Mouse (Mus musculus): ENCODE data around the gene Eif1ad. TPM values are rescaled to one million over a fixed set of nuclear protein-coding genes. Genes with fewer than 3 reads are reported as not detected.

The Eif1ad gene
- polyA plus RNA-seq, 1 experiment from 2014 or later, result 99.4 TPM

DNA sequence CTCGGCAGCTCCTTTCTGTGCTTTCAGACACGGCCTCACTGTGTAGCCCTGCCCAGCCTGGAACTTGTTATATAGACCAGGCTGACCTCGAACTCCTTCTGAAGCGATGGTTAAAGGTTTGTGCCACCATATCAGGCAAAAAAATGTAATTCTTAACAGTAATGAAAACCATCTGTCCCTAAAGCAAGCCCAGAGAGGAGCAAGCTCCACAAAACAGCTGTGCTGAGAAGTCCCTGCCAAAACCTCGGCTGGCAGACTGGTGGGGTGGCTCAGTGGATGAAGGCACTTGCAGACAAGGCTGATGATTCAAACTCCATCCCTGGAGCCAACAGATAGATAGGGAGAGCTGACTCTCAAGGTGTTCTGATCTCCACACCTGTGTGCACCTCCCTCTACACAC, 42.5 kb downstream of the Eif1ad start:
- Histone ChIP-seq H3K4me3 (no peak overlapping the region), H3K36me3 (peaks cover 5% of the 10 kb centered on the region; the same call in 1 of the 2 replicates), H3K27me3 (ENCODE audit: low read depth, poor library complexity, severe bottlenecking) (no peaks in the 10 kb centered on the region), H3K9me3 (replicated peaks) (no peaks in the 10 kb centered on the region), H3K4me1 (peaks cover 27% of the 10 kb centered on the region), H3K27ac (no peak overlapping the region; the same call in 1 of the 2 replicates)
- 65% methylated on average over 5 of the region's 5 CpGs for WGBS
- DNase-seq (ENCODE audit: low spot score), result no peak

DNA sequence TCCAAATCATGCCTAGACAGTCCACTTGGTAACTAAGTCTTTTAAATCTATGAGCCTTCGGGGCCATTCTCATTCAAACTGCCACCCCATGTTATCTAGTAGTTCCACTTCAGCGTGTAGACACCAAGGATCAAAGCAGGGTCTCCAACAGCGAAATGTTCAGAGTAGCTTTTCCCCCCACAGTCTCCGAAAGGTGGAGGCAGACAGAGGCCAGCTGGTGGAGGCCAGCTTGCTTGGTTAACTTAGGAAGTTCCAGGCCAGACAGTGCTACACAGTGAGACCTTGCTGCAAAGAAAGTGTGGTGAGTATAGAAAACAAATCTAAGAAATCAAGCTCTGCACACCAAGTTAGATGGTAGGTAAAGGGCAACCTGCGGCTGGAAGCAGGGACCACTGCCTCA, 44.1 kb downstream of the Eif1ad start:
- Histone ChIP-seq H3K4me1 (peaks cover 26% of the 10 kb centered on the region), H3K4me3 (no peak overlapping the region), H3K27ac (no peak overlapping the region), H3K27me3 (ENCODE audit: low read depth, poor library complexity, severe bottlenecking) (no peaks in the 10 kb centered on the region), H3K9me3 (replicated peaks) (no peaks in the 10 kb centered on the region), H3K36me3 (peaks cover 5% of the 10 kb centered on the region; the same call in 1 of the 2 replicates)
- no peak for DNase-seq (ENCODE audit: low spot score)
- 87% methylated on average over 5 of the region's 5 CpGs for WGBS

DNA sequence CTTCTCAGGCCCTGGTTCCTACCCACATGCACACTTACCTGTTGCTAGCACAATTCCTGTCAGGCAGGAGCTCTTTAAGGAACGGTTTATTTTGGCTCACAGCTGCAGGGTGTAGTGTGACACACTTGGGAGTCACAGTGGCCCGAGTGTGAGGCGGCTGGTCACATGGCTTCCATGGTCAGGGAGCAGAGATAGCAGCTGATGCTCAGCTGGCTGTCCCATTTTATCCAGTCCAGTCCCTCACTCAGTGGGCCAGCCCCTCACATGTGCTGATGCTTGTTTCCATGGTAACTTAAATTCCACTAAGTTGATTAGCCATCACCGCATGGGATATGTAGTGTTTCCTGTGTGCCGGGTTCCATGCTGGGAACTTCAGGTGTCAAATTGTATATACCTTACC, 45.4 kb downstream of the Eif1ad start:
- H3K4me1 ChIP-seq, result peaks cover 20% of the 10 kb centered on the region
- peaks cover 8% of the 10 kb centered on the region; the same call in 1 of the 2 replicates for H3K36me3 ChIP-seq
- H3K4me3 ChIP-seq, result no peak overlapping the region
- DNase-seq (ENCODE audit: low spot score), result no peak
- H3K27me3 ChIP-seq (ENCODE audit: low read depth, poor library complexity, severe bottlenecking), result no peaks in the 10 kb centered on the region
- no peaks in the 10 kb centered on the region for H3K9me3 ChIP-seq (replicated peaks)
- 0 out of 2 replicates have a peak overlapping the region, but pooled peaks have one; percentile 7 for H3K27ac ChIP-seq
- WGBS, result 86% methylated on average over 5 of the region's 5 CpGs

DNA sequence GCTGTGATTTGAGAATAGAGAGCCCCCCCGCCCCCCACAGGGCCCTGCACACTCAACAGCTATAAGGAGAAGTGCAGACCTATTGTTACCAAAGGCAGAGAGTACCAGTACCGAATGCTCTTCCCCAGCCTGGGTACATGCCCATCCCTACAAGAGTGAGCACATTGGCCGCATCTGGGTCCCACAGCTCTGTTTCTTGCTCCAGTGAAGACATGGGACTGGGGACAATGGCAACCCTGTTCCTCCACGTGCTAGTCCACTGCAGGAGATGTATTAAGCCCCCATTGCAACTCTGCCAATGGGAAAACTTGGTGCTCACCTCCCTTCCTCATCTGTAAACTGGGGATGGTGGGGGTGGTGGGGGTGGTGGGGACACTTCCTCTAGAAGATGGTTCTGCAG, 47.3 kb downstream of the Eif1ad start:
- Histone ChIP-seq H3K9me3 (replicated peaks) (no peaks in the 10 kb centered on the region), H3K36me3 (peaks cover 19% of the 10 kb centered on the region), H3K27me3 (ENCODE audit: low read depth, poor library complexity, severe bottlenecking) (no peaks in the 10 kb centered on the region), H3K4me3 (no peak overlapping the region), H3K4me1 (peaks cover 9% of the 10 kb centered on the region), H3K27ac (no peak overlapping the region)
- DNase-seq (ENCODE audit: low spot score), result no peak
- WGBS, result 78% methylated on average over 4 of the region's 4 CpGs

DNA sequence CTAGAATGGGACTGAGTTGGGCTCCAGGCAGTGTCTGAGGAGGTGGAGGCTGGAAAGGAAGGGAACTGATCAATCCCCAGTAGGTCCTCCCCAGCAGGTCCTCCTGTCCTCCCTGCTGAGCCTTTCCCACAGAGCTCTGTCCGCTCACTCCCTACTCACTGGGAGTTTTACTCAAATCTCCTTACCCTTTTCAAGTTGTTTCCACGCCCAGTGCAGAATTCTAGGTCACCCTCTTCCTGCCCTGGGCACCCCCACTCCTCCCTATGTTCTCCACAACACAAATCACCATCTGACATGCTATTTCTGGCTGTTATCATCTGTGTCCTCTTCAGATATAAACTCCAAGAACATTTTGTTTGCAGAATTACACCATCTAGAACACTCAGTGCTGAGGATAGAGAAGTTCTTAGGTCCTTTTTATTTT, 48.0 kb downstream of the Eif1ad start:
- Histone ChIP-seq H3K27me3 (ENCODE audit: low read depth, poor library complexity, severe bottlenecking) (no peaks in the 10 kb centered on the region), H3K9me3 (replicated peaks) (no peaks in the 10 kb centered on the region), H3K36me3 (peaks cover 21% of the 10 kb centered on the region), H3K27ac (no peak overlapping the region), H3K4me1 (peaks cover 4% of the 10 kb centered on the region; the same call in 1 of the 2 replicates), H3K4me3 (no peak overlapping the region)
- 78% methylated on average over 2 of the region's 2 CpGs for WGBS
- no peak for DNase-seq (ENCODE audit: low spot score)

DNA sequence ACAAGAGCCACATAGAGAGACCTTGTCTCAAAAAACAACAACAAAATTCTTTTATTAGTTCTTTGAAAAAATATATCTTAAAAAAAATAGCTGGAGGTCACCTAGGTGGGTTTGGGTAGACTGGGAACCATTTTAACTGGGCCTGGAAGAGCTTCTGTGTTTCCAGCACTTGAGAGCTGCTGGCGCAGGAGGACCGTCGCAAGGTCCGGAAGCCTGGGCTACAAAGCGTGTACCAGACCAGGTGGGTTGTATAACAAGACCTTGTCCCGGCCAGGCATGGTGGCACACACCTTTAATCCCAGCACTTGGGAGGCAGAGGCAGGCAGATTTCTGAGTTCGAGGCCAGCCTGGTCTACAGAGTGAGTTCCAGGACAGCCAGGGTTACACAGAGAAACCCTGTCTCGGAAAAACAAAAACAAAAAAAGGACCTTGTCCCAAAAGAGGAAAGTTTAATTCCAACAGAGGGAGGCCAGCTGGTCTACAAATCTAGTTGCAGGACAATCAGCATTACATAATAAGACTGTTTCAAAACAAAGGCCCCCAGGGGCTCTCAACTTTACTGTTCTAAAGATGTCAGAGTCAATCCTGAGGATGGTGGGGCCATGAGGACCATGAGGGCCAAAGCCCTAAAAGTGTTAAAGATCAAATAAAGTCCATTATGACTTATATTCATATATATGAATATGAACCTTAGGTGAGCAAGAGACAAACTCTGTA, 52.4 kb downstream of the Eif1ad start:
- peaks cover 18% of the 10 kb centered on the region for H3K4me1 ChIP-seq
- no peaks in the 10 kb centered on the region for H3K27me3 ChIP-seq (ENCODE audit: low read depth, poor library complexity, severe bottlenecking)
- no peak overlapping the region for H3K4me3 ChIP-seq
- DNase-seq (ENCODE audit: low spot score), result no peak
- H3K36me3 ChIP-seq, result peaks cover 61% of the 10 kb centered on the region
- H3K27ac ChIP-seq, result no peak overlapping the region
- no peaks in the 10 kb centered on the region for H3K9me3 ChIP-seq (replicated peaks)
- WGBS, result 94% methylated on average over 8 of the region's 8 CpGs

DNA sequence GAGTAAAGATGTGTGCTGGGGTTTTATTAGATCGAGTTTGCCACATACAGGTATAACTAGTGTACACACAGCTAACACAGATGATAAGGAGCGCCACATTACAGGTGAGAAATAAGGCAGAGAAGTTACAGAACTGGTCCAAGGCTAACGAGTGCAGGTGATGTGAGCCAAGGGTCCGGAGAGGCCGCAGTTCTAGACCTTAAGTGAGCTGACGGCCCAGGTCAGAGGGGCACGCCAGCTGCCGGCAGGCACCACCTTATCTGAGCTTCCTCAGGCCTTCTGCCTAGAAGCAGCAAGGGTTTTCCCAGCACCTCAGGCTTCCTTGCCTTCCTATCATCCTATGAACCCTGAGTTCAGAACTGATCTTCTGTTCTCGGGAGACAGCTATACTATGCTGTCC, 53.1 kb downstream of the Eif1ad start:
- Histone ChIP-seq H3K9me3 (replicated peaks) (no peaks in the 10 kb centered on the region), H3K27ac (no peak overlapping the region), H3K36me3 (peaks cover 61% of the 10 kb centered on the region), H3K4me3 (no peak overlapping the region), H3K27me3 (ENCODE audit: low read depth, poor library complexity, severe bottlenecking) (no peaks in the 10 kb centered on the region), H3K4me1 (peaks cover 21% of the 10 kb centered on the region)
- 90% methylated on average over 9 of the region's 9 CpGs for WGBS
- no peak for DNase-seq (ENCODE audit: low spot score)

DNA sequence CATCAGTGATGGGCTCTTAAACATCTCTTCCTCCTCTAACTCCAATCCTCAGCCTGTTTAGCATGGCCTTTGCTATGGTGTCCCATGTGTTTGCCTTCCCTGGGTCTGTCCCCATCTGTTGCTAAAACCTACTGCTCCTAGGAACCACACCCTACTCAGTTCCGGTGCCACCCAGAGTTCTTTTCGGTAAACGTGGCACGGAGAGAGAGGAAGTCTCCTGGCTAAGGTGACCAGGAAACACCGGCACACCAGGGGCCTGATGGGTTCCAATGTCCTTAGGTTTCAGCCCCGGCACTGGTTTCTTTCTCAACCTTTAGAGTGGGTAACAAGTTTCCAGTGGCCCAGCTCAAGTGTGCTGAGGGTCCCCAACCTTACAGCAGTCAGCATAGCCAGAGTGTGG, 54.0 kb downstream of the Eif1ad start:
- Histone ChIP-seq H3K27ac (no peak overlapping the region), H3K27me3 (ENCODE audit: low read depth, poor library complexity, severe bottlenecking) (no peaks in the 10 kb centered on the region), H3K4me3 (no peak overlapping the region), H3K9me3 (replicated peaks) (no peaks in the 10 kb centered on the region), H3K36me3 (peaks cover 61% of the 10 kb centered on the region), H3K4me1 (peaks cover 21% of the 10 kb centered on the region)
- WGBS, result 93% methylated on average over 6 of the region's 6 CpGs
- DNase-seq (ENCODE audit: low spot score), result no peak

Other genes starting within 250 kb of the Eif1ad start
- gene Klc2, start 248.2 kb upstream of the Eif1ad start, polyA plus RNA-seq (2016; fragmentation: Nextera tagmentation; extraction: Ambion mirVana), result 28.2 and 30.6 TPM in 2 replicates
- 25.7 and 31.1 TPM in 2 replicates for gene Pacs1, start 93.6 kb upstream of the Eif1ad start, polyA plus RNA-seq (2016; fragmentation: Nextera tagmentation; extraction: Ambion mirVana)
- 419 and 440 TPM in 2 replicates for gene Sf3b2, start 71.3 kb upstream of the Eif1ad start, polyA plus RNA-seq (2016; fragmentation: Nextera tagmentation; extraction: Ambion mirVana)
- 5.0 and 8.4 TPM in 2 replicates for gene Gal3st3, start 68.4 kb upstream of the Eif1ad start, polyA plus RNA-seq (2016; fragmentation: Nextera tagmentation; extraction: Ambion mirVana)
- not detected in 2 replicates for gene Catsper1, start 31.0 kb upstream of the Eif1ad start, polyA plus RNA-seq (2016; fragmentation: Nextera tagmentation; extraction: Ambion mirVana)
- 0.26 and 1.1 TPM in 2 replicates for gene Cst6, start 17.2 kb upstream of the Eif1ad start, polyA plus RNA-seq (2016; fragmentation: Nextera tagmentation; extraction: Ambion mirVana)
- 607 and 678 TPM in 2 replicates for gene Banf1, start 427 bp downstream of the Eif1ad start, polyA plus RNA-seq (2016; fragmentation: Nextera tagmentation; extraction: Ambion mirVana)
- 103 and 111 TPM in 2 replicates for gene Sart1, start 22.0 kb downstream of the Eif1ad start, polyA plus RNA-seq (2016; fragmentation: Nextera tagmentation; extraction: Ambion mirVana)
- not detected in 2 replicates for gene Tsga10ip, start 35.8 kb downstream of the Eif1ad start, polyA plus RNA-seq (2016; fragmentation: Nextera tagmentation; extraction: Ambion mirVana)
- 224 and 246 TPM in 2 replicates for gene Drap1, start 58.2 kb downstream of the Eif1ad start, polyA plus RNA-seq (2016; fragmentation: Nextera tagmentation; extraction: Ambion mirVana)
- gene AI837181, start 58.4 kb downstream of the Eif1ad start, polyA plus RNA-seq (2016; fragmentation: Nextera tagmentation; extraction: Ambion mirVana), result 59.7 and 68.8 TPM in 2 replicates
- not detected in 2 replicates for gene Fosl1, start 80.8 kb downstream of the Eif1ad start, polyA plus RNA-seq (2016; fragmentation: Nextera tagmentation; extraction: Ambion mirVana)
- 8.9 and 9.7 TPM in 2 replicates for gene Ccdc85b, start 91.2 kb downstream of the Eif1ad start, polyA plus RNA-seq (2016; fragmentation: Nextera tagmentation; extraction: Ambion mirVana)
- 111 and 132 TPM in 2 replicates for gene Fibp, start 93.9 kb downstream of the Eif1ad start, polyA plus RNA-seq (2016; fragmentation: Nextera tagmentation; extraction: Ambion mirVana)
- 1.6 and 1.9 TPM in 2 replicates for gene Ctsw, start 101.8 kb downstream of the Eif1ad start, polyA plus RNA-seq (2016; fragmentation: Nextera tagmentation; extraction: Ambion mirVana)
- gene Efemp2, start 107.2 kb downstream of the Eif1ad start, polyA plus RNA-seq (2016; fragmentation: Nextera tagmentation; extraction: Ambion mirVana), result 85.6 and 99.7 TPM in 2 replicates
- gene Mus81, start 121.7 kb downstream of the Eif1ad start, polyA plus RNA-seq (2016; fragmentation: Nextera tagmentation; extraction: Ambion mirVana), result 38.2 and 40.4 TPM in 2 replicates
- 3,106 and 3,128 TPM in 2 replicates for gene Cfl1, start 123.7 kb downstream of the Eif1ad start, polyA plus RNA-seq (2016; fragmentation: Nextera tagmentation; extraction: Ambion mirVana)
- not detected in 2 replicates for gene 1700020D05Rik, start 137.0 kb downstream of the Eif1ad start, polyA plus RNA-seq (2016; fragmentation: Nextera tagmentation; extraction: Ambion mirVana)
- gene Snx32, start 143.8 kb downstream of the Eif1ad start, polyA plus RNA-seq (2016; fragmentation: Nextera tagmentation; extraction: Ambion mirVana), result 4.1 and 7.0 TPM in 2 replicates
- 0.74 and 0.86 TPM in 2 replicates for gene Ovol1, start 193.9 kb downstream of the Eif1ad start, polyA plus RNA-seq (2016; fragmentation: Nextera tagmentation; extraction: Ambion mirVana)
- 1.2 and 1.4 TPM in 2 replicates for gene Ap5b1, start 201.3 kb downstream of the Eif1ad start, polyA plus RNA-seq (2016; fragmentation: Nextera tagmentation; extraction: Ambion mirVana)
- 197 and 205 TPM in 2 replicates for gene Rnaseh2c, start 235.1 kb downstream of the Eif1ad start, polyA plus RNA-seq (2016; fragmentation: Nextera tagmentation; extraction: Ambion mirVana)
- 51.5 and 59.3 TPM in 2 replicates for gene Kat5, start 243.5 kb downstream of the Eif1ad start, polyA plus RNA-seq (2016; fragmentation: Nextera tagmentation; extraction: Ambion mirVana)

All from limb, embryonic 10.5 days (tissue).